Mouse (Mus musculus): Measurements from ENCODE around the gene Zmiz1.

The Zmiz1 gene

GRCm38 (mm10) chr14:25593876-25594275 is 134.9 kb downstream of the Zmiz1 start:
- DNase-seq (ENCODE audit: low spot score) = peak; percentile 75

- no peak for DNase-seq (ENCODE audit: low spot score)
These were observed 135.6 kb downstream of the Zmiz1 start for GRCm38 (mm10) chr14:25594611-25595010.

GRCm38 (mm10) chr14:25598960-25599359 is 140.0 kb downstream of the Zmiz1 start:
- DNase-seq (ENCODE audit: low spot score) = no peak

- DNase-seq (ENCODE audit: low spot score) = no peak
These were observed 140.9 kb downstream of the Zmiz1 start for GRCm38 (mm10) chr14:25599934-25600333.

- no peak for DNase-seq (ENCODE audit: low spot score)
These were observed 141.4 kb downstream of the Zmiz1 start for GRCm38 (mm10) chr14:25600358-25600757.

- DNase-seq (ENCODE audit: low spot score) = peak; percentile 54
These were observed 142.0 kb downstream of the Zmiz1 start for GRCm38 (mm10) chr14:25600951-25601350.

- peak; percentile 32 for DNase-seq (ENCODE audit: low spot score)
These were observed 143.0 kb downstream of the Zmiz1 start for GRCm38 (mm10) chr14:25602018-25602417.

GRCm38 (mm10) chr14:25604395-25605142 is 145.6 kb downstream of the Zmiz1 start:
- no peak for DNase-seq (ENCODE audit: low spot score)

GRCm38 (mm10) chr14:25606372-25607140 is 147.6 kb downstream of the Zmiz1 start:
- peak; percentile 67 for DNase-seq (ENCODE audit: low spot score)

GRCm38 (mm10) chr14:25607141-25607967 is 148.4 kb downstream of the Zmiz1 start:
- DNase-seq (ENCODE audit: low spot score) = peak; percentile 78

- peak; percentile 69 for DNase-seq (ENCODE audit: low spot score)
These were observed 149.0 kb downstream of the Zmiz1 start for GRCm38 (mm10) chr14:25607968-25608491.

- peak; percentile 41 for DNase-seq (ENCODE audit: low spot score)
These were observed 149.6 kb downstream of the Zmiz1 start for GRCm38 (mm10) chr14:25608618-25609017.

GRCm38 (mm10) chr14:25609355-25609754 is 150.4 kb downstream of the Zmiz1 start:
- no peak for DNase-seq (ENCODE audit: low spot score)

- peak; percentile 37 for DNase-seq (ENCODE audit: low spot score)
These were observed 151.6 kb downstream of the Zmiz1 start for GRCm38 (mm10) chr14:25610396-25611158.

- no peak for DNase-seq (ENCODE audit: low spot score)
These were observed 152.2 kb downstream of the Zmiz1 start for GRCm38 (mm10) chr14:25611159-25611697.

GRCm38 (mm10) chr14:25611815-25612698 is 153.1 kb downstream of the Zmiz1 start:
- no peak for DNase-seq (ENCODE audit: low spot score)

- DNase-seq (ENCODE audit: low spot score) = no peak
These were observed 155.1 kb downstream of the Zmiz1 start for GRCm38 (mm10) chr14:25613942-25614575.

- no peak for DNase-seq (ENCODE audit: low spot score)
These were observed 155.7 kb downstream of the Zmiz1 start for GRCm38 (mm10) chr14:25614684-25615083.

- DNase-seq (ENCODE audit: low spot score) = no peak
These were observed 156.6 kb downstream of the Zmiz1 start for GRCm38 (mm10) chr14:25615602-25616001.
